Mouse (Mus musculus) ES-E14 (cell line): ENCODE measurements around the gene Nat8f6.
"Not testable (repeated sequence)": the region's sequence is repeated elsewhere in the genome, so short reads cannot be mapped to it uniquely, and the experiment has no call there.

ENCODE experiments used
- CHD2 ChIP-seq: IDR thresholded peaks from 2 replicates; pipeline ENCODE4 v1.6.1; 2014; ENCODE audit warnings: mild to moderate bottlenecking, low read depth, low read length, inconsistent platforms
- HCFC1 ChIP-seq: IDR thresholded peaks from 2 replicates; pipeline ENCODE4 v1.6.1; 2012; ENCODE audit warnings: low read length, inconsistent platforms, borderline replicate concordance; ENCODE audit not compliant: insufficient read depth
- ZC3H11A ChIP-seq: IDR thresholded peaks from 2 replicates; pipeline ENCODE4 v1.6.1; 2012; ENCODE audit warnings: low read depth, mild to moderate bottlenecking, inconsistent platforms, low read length, borderline replicate concordance
- ZNF384 ChIP-seq: IDR thresholded peaks from 2 replicates; pipeline ENCODE4 v1.6.1; 2012; ENCODE audit warnings: low read depth, low read length, inconsistent platforms

DNA sequence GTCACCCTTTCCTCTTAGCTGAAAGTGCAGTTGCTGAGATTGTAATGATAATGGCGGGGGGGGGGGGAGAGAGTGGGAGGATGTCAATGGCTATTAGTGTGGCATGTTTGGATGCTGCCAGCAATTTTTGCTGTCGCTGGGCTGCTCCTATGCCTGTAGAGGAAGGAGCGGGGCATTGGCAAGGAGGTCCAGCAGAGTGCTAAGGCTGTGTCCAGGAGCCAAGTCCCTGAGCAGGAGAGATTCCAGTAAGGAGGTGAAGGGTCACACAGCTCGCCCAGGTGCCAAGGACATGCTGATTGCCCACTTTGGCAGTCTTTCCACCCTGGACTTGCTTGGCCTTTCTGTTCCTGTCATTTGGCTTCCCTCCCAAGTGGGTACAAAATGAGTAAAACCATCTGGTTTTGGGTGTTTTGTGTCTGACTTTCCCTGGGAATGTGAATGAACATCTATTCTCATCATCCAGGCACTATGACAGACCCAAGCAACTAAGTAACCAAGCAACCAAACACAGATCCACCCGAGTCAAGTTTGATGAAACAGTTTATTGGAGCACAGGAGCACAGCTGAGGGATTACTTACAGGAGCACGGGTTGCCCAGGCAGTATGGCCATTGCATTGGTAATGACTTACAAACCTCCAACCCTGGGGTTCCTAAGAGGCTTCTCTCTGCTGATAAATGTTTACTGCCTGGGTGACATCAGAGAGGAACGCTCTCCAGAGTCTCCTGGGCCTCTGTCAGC is 44.3 kb upstream of the Nat8f6 start:
- TF ChIP-seq HCFC1, ZNF384, CHD2, ZC3H11A: not testable (repeated sequence)
